In the genomic region with DNA sequence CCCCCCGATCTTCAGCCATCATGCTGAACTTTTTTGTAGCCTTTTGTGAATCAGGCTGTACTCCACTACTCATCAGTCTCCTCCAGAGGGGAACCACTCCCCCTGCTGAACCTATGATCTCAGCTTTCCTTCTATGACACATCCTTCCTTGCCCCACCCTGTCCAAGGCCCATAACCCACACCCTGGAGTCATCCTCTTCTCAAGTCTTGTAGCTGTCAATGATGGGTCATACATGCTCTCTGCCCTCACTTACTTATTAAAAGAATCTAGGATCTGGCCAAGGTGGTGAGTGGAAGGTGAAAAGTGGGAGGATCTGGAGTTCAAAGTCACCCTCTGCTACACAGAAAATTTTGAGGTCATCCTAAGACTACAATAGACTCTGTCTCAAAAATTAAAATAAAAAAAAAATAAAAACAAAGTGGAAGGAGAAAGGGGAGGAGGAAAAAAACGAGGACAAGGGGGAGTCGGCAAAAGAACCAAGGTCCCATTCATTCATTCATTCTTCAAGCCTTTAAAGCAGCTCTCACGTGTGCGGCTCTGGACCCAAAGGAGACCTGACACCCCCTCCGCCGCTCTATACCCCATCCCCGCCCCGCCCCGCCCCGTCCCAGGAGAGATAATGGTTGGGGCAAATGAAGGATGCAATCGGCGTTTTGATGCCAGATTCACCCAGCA, we compare ENCODE assay signal across 8 mouse cellular contexts. TPM values are rescaled to one million over a fixed set of nuclear protein-coding genes. Genes with fewer than 3 reads are reported as not detected.
DNase-seq lines count a peak whose midpoint lies in the region; ATAC-seq and TF ChIP-seq lines count a peak whose summit lies in the region.

No protein-coding gene starts in this region.

- TF ChIP-seq POLR2A in liver, adult 2 months (IDR thresholded peaks at IDR 0.05; ENCODE audit: extremely low read depth, insufficient read depth, low read length), result no peak

- H3K36me3 ChIP-seq in liver, adult 2 months (ENCODE audit: control insufficient read depth, insufficient read depth, low read length), result no peaks in the 10 kb centered on the region
- H3K36me3 ChIP-seq in embryonic facial prominence, embryonic 12.5 days, result no peaks in the 10 kb centered on the region
- H3K36me3 ChIP-seq in intestine, embryonic 16.5 days (ENCODE audit: control insufficient read depth, insufficient read depth, low read length), result no peaks in the 10 kb centered on the region
- H3K36me3 ChIP-seq in neural tube, embryonic 13.5 days, result peaks cover 12% of the 10 kb centered on the region; the same call in 1 of the 2 replicates

- H3K79me2 ChIP-seq in liver, adult 2 months (ENCODE audit: control insufficient read depth, insufficient read depth, low read length), result no peaks in the 10 kb centered on the region

- no peak for ATAC-seq in embryonic facial prominence, embryonic 12.5 days (ENCODE audit: insufficient number of reproducible peaks, insufficient read depth, low FRiP score, low TSS enrichment)
- ATAC-seq in intestine, embryonic 16.5 days, result no peak
- ATAC-seq in neural tube, embryonic 13.5 days (ENCODE audit: low read depth), result no peak; the same call in 1 of the 2 replicates
- no peak for ATAC-seq in megakaryocyte progenitor cell, adult 5-6 weeks (replicated peaks; ENCODE audit: poor library complexity)

- H3K4me2 ChIP-seq in embryonic facial prominence, embryonic 12.5 days (replicated peaks), result peak overlapping the region; percentile 50
- peak overlapping the region; percentile 63 for H3K4me2 ChIP-seq in intestine, embryonic 16.5 days (ENCODE audit: low read depth, low read length)
- peak overlapping the region; percentile 51 for H3K4me2 ChIP-seq in neural tube, embryonic 13.5 days

- TF ChIP-seq CTCF in liver, adult 2 months (IDR thresholded peaks at IDR 0.05; ENCODE audit: low read depth, low read length), result no peak

- no peak for DNase-seq in liver, adult 2 months (ENCODE audit: extremely low read depth, low read depth, low spot score)
- DNase-seq in liver (no peak), MN1 (ENCODE audit: low spot score) (peak; percentile 76)
- DNase-seq in spleen, postnatal 36 days (ENCODE audit: low spot score in 2 of 2), result no peak

- H3K9me3 ChIP-seq in embryonic facial prominence, embryonic 12.5 days, result no peaks in the 10 kb centered on the region
- H3K9me3 ChIP-seq in intestine, embryonic 16.5 days (ENCODE audit: control insufficient read depth, low read length), result no peaks in the 10 kb centered on the region
- H3K9me3 ChIP-seq in neural tube, embryonic 13.5 days, result no peaks in the 10 kb centered on the region

- WGBS in liver, adult 2 months, result 8% methylated on average over 13 of the region's 13 CpGs
- 7% methylated on average over 13 of the region's 13 CpGs for WGBS in embryonic facial prominence, embryonic 12.5 days
- WGBS in intestine, embryonic 16.5 days, result 7% methylated on average over 13 of the region's 13 CpGs
- WGBS in neural tube, embryonic 13.5 days, result 5% methylated on average over 12 of the region's 13 CpGs

- no peaks in the 10 kb centered on the region for H3K27me3 ChIP-seq in liver, adult 2 months (ENCODE audit: control insufficient read depth, insufficient read depth, low read length)
- no peaks in the 10 kb centered on the region for H3K27me3 ChIP-seq in embryonic facial prominence, embryonic 12.5 days
- H3K27me3 ChIP-seq in intestine, embryonic 16.5 days (replicated peaks; ENCODE audit: control insufficient read depth, insufficient read depth, low read length), result no peaks in the 10 kb centered on the region
- no peaks in the 10 kb centered on the region for H3K27me3 ChIP-seq in neural tube, embryonic 13.5 days

- no peak overlapping the region for H3K27ac ChIP-seq in liver, adult 2 months (replicated peaks; ENCODE audit: insufficient read depth, low read depth, low read length)
- H3K27ac ChIP-seq in embryonic facial prominence, embryonic 12.5 days, result no peak overlapping the region
- H3K27ac ChIP-seq in intestine, embryonic 16.5 days (ENCODE audit: low read length), result no peak overlapping the region
- H3K27ac ChIP-seq in neural tube, embryonic 13.5 days (replicated peaks), result peak overlapping the region; percentile 87

- peak overlapping the region; percentile 48 for H3K4me3 ChIP-seq in liver, adult 2 months (ENCODE audit: insufficient read depth, low read depth, low read length)
- H3K4me3 ChIP-seq in embryonic facial prominence, embryonic 12.5 days, result peak overlapping the region; percentile 85
- peak overlapping the region; percentile 84 for H3K4me3 ChIP-seq in intestine, embryonic 16.5 days (ENCODE audit: low read length)
- H3K4me3 ChIP-seq in neural tube, embryonic 13.5 days, result peak overlapping the region; percentile 42

- no peak overlapping the region for H3K9ac ChIP-seq in liver, adult 2 months (ENCODE audit: low read depth, low read length)
- H3K9ac ChIP-seq in embryonic facial prominence, embryonic 12.5 days, result peak overlapping the region; percentile 58
- peak overlapping the region; percentile 68 for H3K9ac ChIP-seq in intestine, embryonic 16.5 days (ENCODE audit: low read depth, low read length)
- H3K9ac ChIP-seq in neural tube, embryonic 13.5 days, result peak overlapping the region; percentile 70

- 0 out of 2 replicates have a peak, but pooled peaks cover 3% of the 10 kb centered on the region for H3K4me1 ChIP-seq in liver, adult 2 months (ENCODE audit: control insufficient read depth, insufficient read depth, low read length)
- peaks cover 4% of the 10 kb centered on the region for H3K4me1 ChIP-seq in embryonic facial prominence, embryonic 12.5 days
- peaks cover 3% of the 10 kb centered on the region; the same call in 1 of the 2 replicates for H3K4me1 ChIP-seq in intestine, embryonic 16.5 days (ENCODE audit: control insufficient read depth, insufficient read depth, low read length)
- H3K4me1 ChIP-seq in neural tube, embryonic 13.5 days (replicated peaks), result peaks cover 38% of the 10 kb centered on the region

RNA-seq across cellular contexts. Expression of a gene that starts 1.1 kb away (rescaled TPM):
- 3.2 TPM in 2 replicates for total RNA-seq in liver, adult 2 months (2014; rRNA removed)
- polyA plus RNA-seq in liver, adult 2 months (2012; rRNA removed), result 5.3 and 8.0 TPM in 2 replicates
- 35.6 and 37.3 TPM in 2 replicates for polyA plus RNA-seq in embryonic facial prominence, embryonic 12.5 days (2016; fragmentation: Nextera tagmentation; extraction: Ambion mirVana)
- polyA plus RNA-seq in intestine, embryonic 16.5 days (2015; fragmentation: Nextera tagmentation; extraction: Ambion mirVana), result 19.1 and 19.2 TPM in 2 replicates
- 78.7 and 82.7 TPM in 2 replicates for polyA plus RNA-seq in neural tube, embryonic 13.5 days (2015; fragmentation: Nextera tagmentation; extraction: Ambion mirVana)
- total RNA-seq in megakaryocyte progenitor cell, adult 5-6 weeks (2015), result 3.3 and 3.5 TPM in 2 replicates
- total RNA-seq in megakaryocyte progenitor cell, adult 5-6 weeks (2017), result 6.2 and 7.5 TPM in 2 replicates

RNA-seq across cellular contexts. Expression of a gene that starts 31.4 kb away (rescaled TPM):
- total RNA-seq in liver, adult 2 months (2014; rRNA removed), result not detected in 2 replicates
- polyA plus RNA-seq in liver, adult 2 months (2012; rRNA removed), result 0.22 and 3.9 TPM in 2 replicates
- polyA plus RNA-seq in embryonic facial prominence, embryonic 12.5 days (2016; fragmentation: Nextera tagmentation; extraction: Ambion mirVana), result not detected in 2 replicates
- not detected in 2 replicates for polyA plus RNA-seq in intestine, embryonic 16.5 days (2015; fragmentation: Nextera tagmentation; extraction: Ambion mirVana)
- polyA plus RNA-seq in neural tube, embryonic 13.5 days (2015; fragmentation: Nextera tagmentation; extraction: Ambion mirVana), result not detected in 2 replicates
- total RNA-seq in megakaryocyte progenitor cell, adult 5-6 weeks (2015), result 0.22 TPM in 1 of 2 replicates, not detected in the other
- total RNA-seq in megakaryocyte progenitor cell, adult 5-6 weeks (2017), result not detected in 2 replicates

RNA-seq across cellular contexts. Expression of a gene that starts 51.9 kb away (rescaled TPM):
- 0.13 and 0.37 TPM in 2 replicates for total RNA-seq in liver, adult 2 months (2014; rRNA removed)
- polyA plus RNA-seq in liver, adult 2 months (2012; rRNA removed), result 0.24 and 0.34 TPM in 2 replicates
- polyA plus RNA-seq in embryonic facial prominence, embryonic 12.5 days (2016; fragmentation: Nextera tagmentation; extraction: Ambion mirVana), result 5.5 and 6.1 TPM in 2 replicates
- 2.8 and 3.2 TPM in 2 replicates for polyA plus RNA-seq in intestine, embryonic 16.5 days (2015; fragmentation: Nextera tagmentation; extraction: Ambion mirVana)
- 41.1 and 49.7 TPM in 2 replicates for polyA plus RNA-seq in neural tube, embryonic 13.5 days (2015; fragmentation: Nextera tagmentation; extraction: Ambion mirVana)
- total RNA-seq in megakaryocyte progenitor cell, adult 5-6 weeks (2015), result 0.32 and 0.46 TPM in 2 replicates
- total RNA-seq in megakaryocyte progenitor cell, adult 5-6 weeks (2017), result 0.04 and 0.14 TPM in 2 replicates

RNA-seq across cellular contexts. Expression of a gene that starts 59.7 kb away (rescaled TPM):
- total RNA-seq in liver, adult 2 months (2014; rRNA removed), result 0.27 and 0.74 TPM in 2 replicates
- polyA plus RNA-seq in liver, adult 2 months (2012; rRNA removed), result 0.51 and 4.1 TPM in 2 replicates
- polyA plus RNA-seq in embryonic facial prominence, embryonic 12.5 days (2016; fragmentation: Nextera tagmentation; extraction: Ambion mirVana), result not detected in 2 replicates
- 0.21 TPM in 1 of 2 replicates, not detected in the other for polyA plus RNA-seq in intestine, embryonic 16.5 days (2015; fragmentation: Nextera tagmentation; extraction: Ambion mirVana)
- polyA plus RNA-seq in neural tube, embryonic 13.5 days (2015; fragmentation: Nextera tagmentation; extraction: Ambion mirVana), result not detected in 2 replicates
- total RNA-seq in megakaryocyte progenitor cell, adult 5-6 weeks (2015), result not detected in 2 replicates
- 0.30 TPM in 1 of 2 replicates, not detected in the other for total RNA-seq in megakaryocyte progenitor cell, adult 5-6 weeks (2017)
